Mouse (Mus musculus) hindbrain, embryonic 10.5 days (tissue): ENCODE data around the gene Srgap2. TPM values are rescaled to one million over a fixed set of nuclear protein-coding genes. Genes with fewer than 3 reads are reported as not detected.
A peak's percentile ranks its signal among the peaks of the same experiment; 100 is the strongest.
"Not testable (repeated sequence)": the region's sequence is repeated elsewhere in the genome, so short reads cannot be mapped to it uniquely, and the experiment has no call there.

Experiments used
- DNase-seq: peaks from one replicate; pipeline ENCODE4 v3.0.0-alpha.2; 2017; ENCODE audit warnings: low spot score
- H3K27ac ChIP-seq: fragments of 300-500 bp; sonication (generic); 2 replicates; pipeline ENCODE4 v1.5.1; 2016; ENCODE audit warnings: mild to moderate bottlenecking, moderate library complexity
- H3K27me3 ChIP-seq: fragments of 300-500 bp; sonication (generic); 2 replicates; pipeline ENCODE4 v1.6.1; 2016; ENCODE audit warnings: mild to moderate bottlenecking; ENCODE audit not compliant: poor library complexity, insufficient read depth, severe bottlenecking
- H3K36me3 ChIP-seq: fragments of 300-500 bp; sonication (generic); 2 replicates; pipeline ENCODE4 v1.6.1; 2016; ENCODE audit warnings: mild to moderate bottlenecking, moderate library complexity
- H3K4me1 ChIP-seq: fragments of 300-500 bp; sonication (generic); replicated peaks from 2 replicates; pipeline ENCODE4 v1.6.1; 2016; ENCODE audit warnings: mild to moderate bottlenecking
- H3K4me3 ChIP-seq: fragments of 300-500 bp; sonication (generic); 2 replicates; pipeline ENCODE4 v1.5.1; 2016; ENCODE audit warnings: mild to moderate bottlenecking, moderate library complexity
- H3K9me3 ChIP-seq: fragments of 300-500 bp; sonication (generic); 2 replicates; pipeline ENCODE4 v1.6.1; 2016; ENCODE audit warnings: mild to moderate bottlenecking, moderate library complexity
- WGBS: fragments of 180-500 bp; shearing (Covaris S2); methylation state at CpG from one replicate; pipeline ENCODE4 v1.1.7; 2016; 5-methylcytosine and 5-hydroxymethylcytosine counted together
- polyA plus RNA-seq: library from polyadenylated mRNA; unstranded; fragments of >200 nt; fragmentation: Nextera tagmentation; extraction: Ambion mirVana; gene quantifications from 2 replicates; pipeline ENCODE4 v1.2.1, GENCODE M21; 2016

Srgap2 gene
- polyA plus RNA-seq, 1 experiment from 2014 or later = 17.2 TPM

DNA sequence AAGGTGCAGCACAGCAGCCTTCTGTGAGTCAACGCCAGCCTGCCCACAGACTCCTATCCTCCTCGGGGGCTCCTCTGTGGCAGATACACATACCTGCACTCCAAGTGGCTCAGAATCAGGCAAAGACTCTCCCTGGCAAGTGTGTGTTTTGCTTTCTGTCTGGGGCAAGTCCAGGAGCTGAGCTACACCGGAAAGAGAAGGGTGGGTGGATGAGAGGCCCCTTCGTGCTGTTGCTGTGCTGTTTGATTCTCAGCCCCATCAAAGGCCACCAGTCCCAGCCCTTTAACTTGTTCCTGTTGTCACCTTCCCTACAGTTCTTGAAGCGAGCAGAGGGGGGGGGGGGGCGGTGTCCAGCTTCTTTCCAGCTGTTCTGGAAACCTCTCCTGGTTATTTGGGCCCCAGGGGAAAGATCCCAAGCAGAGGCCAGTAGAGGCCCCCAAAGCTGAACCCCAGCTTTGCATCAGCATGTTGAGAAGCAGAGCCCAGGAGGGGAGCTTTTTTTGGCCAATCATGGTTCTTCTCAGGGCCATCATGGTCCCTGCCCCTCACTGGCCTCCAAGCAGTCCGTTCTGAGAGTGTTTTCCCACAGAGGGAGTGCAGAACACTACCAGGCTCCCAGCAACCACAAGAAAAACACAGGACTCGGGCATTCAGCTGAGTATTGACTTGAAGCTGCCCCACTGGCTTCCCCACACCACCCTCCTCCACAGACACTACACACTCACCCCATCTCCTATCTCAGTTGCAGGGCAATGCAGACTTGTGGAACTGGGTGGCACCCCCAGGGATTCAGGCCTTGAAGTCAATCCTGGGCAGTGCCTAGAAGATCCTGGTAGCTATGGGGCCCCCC is 248.3 kb downstream of the Srgap2 start:
- H3K36me3 ChIP-seq = no peaks in the 10 kb centered on the region
- no peaks in the 10 kb centered on the region for H3K27me3 ChIP-seq
- DNase-seq = no peak
- peak overlapping the region; percentile 24; the same call in 1 of the 2 replicates for H3K4me3 ChIP-seq
- H3K4me1 ChIP-seq = peaks cover 33% of the 10 kb centered on the region
- WGBS = 52% methylated on average over 8 of the region's 8 CpGs
- H3K27ac ChIP-seq = peak overlapping the region; percentile 42
- no peaks in the 10 kb centered on the region for H3K9me3 ChIP-seq

DNA sequence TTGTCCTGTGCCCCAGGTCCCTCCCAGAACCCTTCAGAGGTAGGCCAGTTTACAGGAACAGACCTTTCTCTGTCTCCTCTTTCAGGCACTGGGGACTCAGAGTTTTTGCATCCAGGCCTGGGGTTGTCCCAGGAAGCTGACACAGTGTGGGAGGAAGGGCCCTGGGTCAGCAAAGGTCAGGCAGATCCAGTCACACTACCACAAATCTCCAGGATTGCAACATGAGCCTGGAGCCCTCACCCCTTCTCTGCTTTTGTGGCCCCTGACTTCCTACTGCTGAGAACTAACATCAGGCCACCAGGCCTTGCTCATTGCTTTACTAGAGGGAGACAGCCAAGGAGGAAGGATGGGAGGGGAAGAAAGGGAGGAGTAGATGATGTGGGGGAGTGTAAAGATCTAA is 250.3 kb downstream of the Srgap2 start:
- no peak for DNase-seq
- peaks cover 33% of the 10 kb centered on the region for H3K4me1 ChIP-seq
- H3K36me3 ChIP-seq = no peaks in the 10 kb centered on the region
- H3K4me3 ChIP-seq = no peak overlapping the region
- H3K27ac ChIP-seq = no peak overlapping the region; the same call in 1 of the 2 replicates
- no peaks in the 10 kb centered on the region for H3K9me3 ChIP-seq
- no peaks in the 10 kb centered on the region for H3K27me3 ChIP-seq

DNA sequence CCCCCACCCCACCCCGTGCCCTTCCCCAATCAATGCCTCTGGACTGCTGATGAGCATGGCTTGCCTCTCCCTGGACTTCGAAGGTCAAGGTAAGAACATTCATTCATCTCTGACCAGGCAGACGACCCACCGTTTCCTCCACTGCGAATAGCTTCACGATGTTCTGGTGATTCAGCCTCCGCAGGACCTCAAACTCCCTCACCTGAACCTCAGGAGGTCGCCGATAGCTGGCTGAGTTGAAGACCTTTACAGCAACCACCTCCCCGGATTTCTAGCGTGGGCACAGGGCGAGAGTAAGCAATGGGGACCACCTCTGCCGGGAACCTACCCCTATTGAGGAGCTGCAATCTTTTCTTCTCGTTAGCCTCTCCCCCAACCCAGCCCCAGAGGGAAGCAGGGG is 251.6 kb downstream of the Srgap2 start:
- 80% methylated on average over 14 of the region's 14 CpGs for WGBS
- H3K36me3 ChIP-seq = no peaks in the 10 kb centered on the region
- DNase-seq = no peak

DNA sequence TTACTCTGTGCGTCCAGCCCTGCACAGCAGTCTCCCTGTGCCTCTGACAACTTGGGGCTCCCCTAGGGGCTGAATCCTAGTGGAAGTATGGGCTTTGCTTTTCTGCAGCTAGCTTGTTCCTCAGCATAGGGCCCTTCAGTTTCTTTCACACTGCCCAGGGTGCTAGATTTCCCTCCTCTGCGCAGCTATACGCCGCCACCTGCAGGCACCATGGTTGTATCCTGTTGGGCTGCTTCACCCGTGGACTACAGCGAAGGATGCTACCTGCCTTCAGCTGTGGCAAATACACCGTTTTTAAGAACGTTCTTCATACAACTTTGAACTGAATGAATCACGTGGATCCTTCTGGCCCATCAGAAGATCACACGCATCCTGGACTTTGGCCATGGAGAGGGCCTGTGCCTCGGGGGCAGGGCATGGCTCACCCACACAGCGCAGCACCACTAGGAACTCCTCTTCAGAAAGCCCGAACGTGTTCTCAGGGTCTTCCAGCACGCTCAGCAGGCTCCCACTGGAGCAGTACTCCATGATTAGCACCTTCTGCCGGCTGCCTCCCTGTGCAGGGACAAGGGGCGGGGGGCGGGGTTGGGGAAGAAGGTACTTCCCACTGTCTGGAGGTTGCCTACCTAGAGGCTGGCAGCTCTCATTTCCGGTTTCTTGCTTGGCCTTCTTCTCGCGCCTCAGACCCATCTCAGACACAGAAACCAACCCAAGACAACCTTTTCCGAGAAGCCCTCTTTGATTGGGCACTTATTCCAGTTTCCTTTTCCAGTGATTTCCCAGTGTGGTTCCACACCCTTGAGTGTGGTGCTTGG is 252.2 kb downstream of the Srgap2 start:
- 53% methylated on average over 22 of the region's 22 CpGs for WGBS
- no peak for DNase-seq
- Histone ChIP-seq H3K36me3 (no peaks in the 10 kb centered on the region), H3K27ac (no peak overlapping the region), H3K4me3 (no peak overlapping the region), H3K4me1 (peaks cover 35% of the 10 kb centered on the region), H3K9me3 (no peaks in the 10 kb centered on the region), H3K27me3 (peaks cover 1% of the 10 kb centered on the region; the same call in 1 of the 2 replicates)

More for the DNA sequence above, 251.6 kb downstream of the Srgap2 start:
- Histone ChIP-seq H3K9me3 (no peaks in the 10 kb centered on the region), H3K4me1 (peaks cover 33% of the 10 kb centered on the region), H3K27me3 (no peaks in the 10 kb centered on the region), H3K4me3 (no peak overlapping the region), H3K27ac (no peak overlapping the region)

DNA sequence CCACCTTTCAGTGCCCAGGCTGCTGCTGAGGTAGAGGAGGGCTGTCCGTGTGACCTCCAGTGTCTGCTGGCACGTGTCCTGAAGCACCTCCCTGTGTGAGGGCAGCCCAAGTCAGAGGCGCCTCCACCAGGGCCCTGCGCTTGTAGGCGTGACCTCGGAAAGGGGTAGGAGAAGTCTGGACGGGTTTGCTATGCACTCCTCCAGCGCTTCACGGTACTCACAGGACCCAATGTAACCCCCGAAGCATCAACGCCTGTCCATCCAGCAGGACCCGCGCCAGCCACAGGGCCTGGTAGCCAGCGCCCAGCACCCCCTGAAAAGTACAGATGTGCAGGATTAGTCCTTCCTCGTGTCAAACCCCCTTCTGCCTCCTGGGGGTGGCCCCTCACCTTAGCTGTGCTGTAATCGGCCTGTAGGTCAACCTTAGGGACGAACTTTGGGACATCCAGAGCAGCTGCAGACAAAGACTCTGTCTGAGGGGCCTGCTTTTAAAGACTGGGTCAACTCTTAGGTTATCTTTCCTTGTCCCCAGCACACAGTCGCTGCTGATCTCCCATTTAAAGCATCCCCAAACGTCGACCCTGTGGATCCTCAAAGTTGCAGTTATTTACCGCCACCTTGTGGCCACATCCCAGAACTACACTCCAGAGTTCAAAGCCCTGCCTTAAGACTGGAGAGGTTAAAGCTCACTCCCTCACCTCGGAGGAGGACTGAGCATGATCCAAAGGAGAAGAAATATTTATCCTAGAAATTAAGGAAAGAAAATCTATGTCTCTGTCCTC is 257.2 kb downstream of the Srgap2 start:
- peak; percentile 80 for DNase-seq
- WGBS = 31% methylated on average over 22 of the region's 22 CpGs
- H3K9me3 ChIP-seq = no peaks in the 10 kb centered on the region
- H3K36me3 ChIP-seq = no peaks in the 10 kb centered on the region
- peak overlapping the region; percentile 62; the same call in 1 of the 2 replicates for H3K27ac ChIP-seq
- peaks cover 10% of the 10 kb centered on the region for H3K4me1 ChIP-seq
- H3K27me3 ChIP-seq = peaks cover 14% of the 10 kb centered on the region
- peak overlapping the region; percentile 28 for H3K4me3 ChIP-seq

DNA sequence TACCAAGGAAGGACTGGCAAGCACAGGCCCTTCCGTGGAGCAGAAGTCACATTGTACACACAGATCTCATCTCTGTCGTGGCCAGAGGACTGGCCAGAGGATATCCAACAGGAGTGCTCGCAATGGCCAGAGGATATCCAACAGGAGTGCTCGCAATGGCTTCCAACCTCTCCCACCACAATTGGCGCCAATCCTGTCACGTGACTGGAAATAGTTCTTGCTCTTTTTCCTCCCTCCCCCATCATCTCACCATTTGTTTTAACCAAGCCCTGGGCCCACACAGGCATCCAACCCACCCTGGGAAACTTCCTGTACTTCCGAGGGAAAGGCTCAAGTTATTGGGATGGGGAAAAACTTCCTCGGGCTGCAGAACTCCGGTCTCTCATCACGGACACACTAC is 258.4 kb downstream of the Srgap2 start:
- Histone ChIP-seq H3K27ac (no peak overlapping the region), H3K27me3 (peaks cover 14% of the 10 kb centered on the region), H3K9me3 (no peaks in the 10 kb centered on the region), H3K36me3 (no peaks in the 10 kb centered on the region), H3K4me3 (no peak overlapping the region), H3K4me1 (peaks cover 5% of the 10 kb centered on the region)
- 82% methylated on average over 10 of the region's 10 CpGs for WGBS
- DNase-seq = no peak

DNA sequence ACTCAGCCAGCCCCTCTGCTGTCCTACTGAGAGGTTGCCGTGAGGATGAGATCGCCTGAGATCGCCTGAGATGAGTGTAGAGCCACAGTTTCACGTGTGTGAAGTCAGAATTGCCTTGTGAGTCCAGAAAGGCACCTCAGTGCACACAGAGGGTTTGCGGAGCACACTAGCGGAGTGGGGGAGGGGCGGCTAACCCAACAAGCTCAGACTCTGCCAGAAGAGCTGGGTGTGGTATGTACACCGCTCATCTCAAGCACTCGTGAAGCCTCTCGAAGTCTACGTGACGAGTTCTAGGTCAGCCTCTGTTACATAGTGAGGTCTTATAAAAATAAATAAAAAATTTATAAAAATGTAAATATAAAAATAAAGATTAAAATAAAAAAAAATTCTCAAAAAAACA is 263.2 kb downstream of the Srgap2 start:
- Histone ChIP-seq H3K9me3 (no peaks in the 10 kb centered on the region), H3K4me3 (no peak overlapping the region), H3K36me3 (no peaks in the 10 kb centered on the region), H3K27me3 (peaks cover 18% of the 10 kb centered on the region; the same call in 1 of the 2 replicates), H3K27ac (no peak overlapping the region), H3K4me1 (no peaks in the 10 kb centered on the region)
- WGBS = 75% methylated on average over 12 of the region's 12 CpGs
- DNase-seq = no peak

DNA sequence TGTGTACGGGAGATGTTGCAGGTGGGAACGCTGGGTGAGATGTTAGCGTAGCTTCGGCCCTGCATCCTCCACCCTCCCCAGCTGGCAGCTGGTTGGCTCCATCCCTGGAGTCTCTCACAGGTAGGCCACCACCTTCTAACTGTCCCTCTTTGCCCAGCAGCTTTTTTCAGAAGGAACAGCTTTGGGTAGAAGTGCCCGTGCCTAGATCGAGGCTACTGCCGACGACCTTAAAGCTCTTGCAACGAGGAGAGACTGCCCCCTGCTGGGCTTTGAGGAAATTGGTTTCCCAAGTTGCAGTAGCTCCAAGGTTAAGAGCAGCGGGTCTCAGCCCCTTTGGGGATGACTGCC is 266.9 kb downstream of the Srgap2 start:
- Histone ChIP-seq H3K4me3 (no peak overlapping the region), H3K9me3 (no peaks in the 10 kb centered on the region), H3K27ac (no peak overlapping the region), H3K36me3 (no peaks in the 10 kb centered on the region), H3K27me3 (peaks cover 23% of the 10 kb centered on the region), H3K4me1 (no peaks in the 10 kb centered on the region)
- DNase-seq = peak; percentile 74
- WGBS = 29% methylated on average over 10 of the region's 10 CpGs

DNA sequence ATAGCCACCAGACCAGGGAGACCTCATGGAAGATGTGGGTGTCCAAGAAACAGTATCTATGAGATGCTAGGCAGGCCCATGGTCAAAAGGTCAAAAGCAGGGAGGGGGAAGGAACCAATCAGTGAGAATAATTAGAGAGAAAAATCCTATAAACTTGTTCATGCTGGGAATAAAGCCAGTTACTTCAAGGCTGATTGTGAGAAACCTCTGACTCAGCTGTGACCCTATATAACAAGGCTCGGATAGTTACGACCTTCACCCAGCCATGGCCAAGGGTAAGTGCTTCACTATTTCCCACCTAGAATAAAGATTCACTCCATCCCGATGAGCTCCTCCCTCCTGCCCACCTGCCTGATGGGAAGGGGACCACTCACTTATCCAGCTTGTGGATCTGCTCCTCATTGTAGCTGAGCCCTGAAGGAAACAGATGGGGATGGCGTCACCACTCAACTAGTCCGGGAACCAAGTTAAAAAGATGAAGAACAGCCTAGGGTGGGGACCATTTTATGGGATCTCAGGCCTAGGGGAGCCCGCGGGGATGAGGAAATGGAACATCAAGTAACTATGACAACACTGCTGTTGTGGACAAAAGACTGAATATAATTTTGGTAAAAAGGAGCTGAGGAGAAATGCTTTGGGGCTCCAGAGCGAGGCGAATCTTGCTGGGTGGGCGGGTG is 267.4 kb downstream of the Srgap2 start:
- no peaks in the 10 kb centered on the region for H3K36me3 ChIP-seq
- H3K9me3 ChIP-seq = no peaks in the 10 kb centered on the region
- H3K4me3 ChIP-seq = no peak overlapping the region
- DNase-seq = no peak
- H3K4me1 ChIP-seq = no peaks in the 10 kb centered on the region
- WGBS = 71% methylated on average over 10 of the region's 10 CpGs
- no peak overlapping the region for H3K27ac ChIP-seq
- peaks cover 23% of the 10 kb centered on the region for H3K27me3 ChIP-seq

DNA sequence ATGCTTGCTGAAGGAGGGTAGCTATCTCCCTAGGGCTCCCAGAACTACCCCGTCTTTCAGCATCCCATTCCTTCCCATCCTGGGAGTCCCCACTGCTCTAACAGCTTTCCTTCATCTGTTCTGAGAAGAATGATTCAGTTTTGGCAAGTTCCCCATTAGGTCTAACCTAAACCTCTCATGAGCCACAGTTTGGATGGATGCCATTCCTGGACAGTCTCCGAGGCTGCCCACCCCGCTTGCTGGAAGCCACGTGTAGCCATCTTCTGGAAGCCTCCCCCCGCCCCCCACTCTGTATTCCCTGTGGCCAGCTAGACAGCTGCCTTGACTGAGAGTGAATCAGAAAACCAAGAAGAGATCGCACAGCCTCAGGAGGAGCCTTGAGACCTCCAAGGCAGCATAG is 269.9 kb downstream of the Srgap2 start:
- Histone ChIP-seq H3K27me3 (peaks cover 23% of the 10 kb centered on the region), H3K36me3 (no peaks in the 10 kb centered on the region), H3K9me3 (no peaks in the 10 kb centered on the region), H3K4me1 (no peaks in the 10 kb centered on the region), H3K4me3 (no peak overlapping the region), H3K27ac (no peak overlapping the region)
- 85% methylated on average over 6 of the region's 6 CpGs for WGBS
- DNase-seq = no peak

DNA sequence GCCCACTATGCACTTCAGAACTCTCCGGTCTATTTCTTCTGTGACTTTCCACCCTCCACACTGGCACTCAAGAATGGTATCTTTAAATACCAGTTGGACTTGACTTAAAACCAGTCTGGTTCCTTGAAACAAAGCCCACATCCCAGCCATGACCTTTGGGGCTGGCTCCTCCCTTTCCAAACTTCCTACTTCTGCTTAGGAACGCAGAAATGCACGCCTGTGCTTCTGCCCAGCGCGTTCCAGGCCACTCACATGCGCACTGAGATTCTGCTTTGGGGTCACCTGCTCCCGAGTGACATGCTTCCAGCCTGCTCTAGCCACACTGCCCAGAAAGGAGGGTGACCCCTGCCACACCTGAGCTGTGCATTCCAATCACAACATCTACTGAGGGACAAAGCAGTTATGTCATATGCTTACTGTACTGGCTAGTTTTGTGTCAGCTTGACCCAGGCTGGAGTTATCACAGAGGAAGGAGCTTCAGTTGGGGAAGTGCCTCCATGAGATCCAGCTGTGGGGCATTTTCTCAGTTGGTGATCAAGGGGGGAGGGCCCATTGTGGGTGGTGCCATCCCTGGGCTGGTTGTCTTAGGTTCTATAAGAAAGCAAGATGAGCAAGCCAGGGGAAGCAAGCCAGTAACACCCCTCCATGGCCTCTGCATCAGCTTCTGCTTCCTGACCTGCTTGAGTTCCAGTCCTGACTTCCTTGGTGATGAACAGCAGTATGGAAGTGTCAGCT is 274.5 kb downstream of the Srgap2 start:
- H3K9me3 ChIP-seq, H3K36me3 ChIP-seq, DNase-seq, H3K27ac ChIP-seq, H3K4me3 ChIP-seq, H3K4me1 ChIP-seq: not testable (repeated sequence)
- 88% methylated on average over 7 of the region's 7 CpGs for WGBS
- peaks cover 19% of the 10 kb centered on the region for H3K27me3 ChIP-seq
